Mouse (Mus musculus) cerebellum, adult 2 months (tissue): ENCODE measurements around the gene Lrrc45.

ENCODE experiments used
- CTCF ChIP-seq: fragments of 200-500 bp; IDR thresholded peaks from 2 replicates; pipeline ENCODE4 v1.5.1; 2011; ENCODE audit warnings: low read depth, mild to moderate bottlenecking, control low read depth, low read length, moderate library complexity, borderline replicate concordance; ENCODE audit not compliant: insufficient read depth
- POLR2A ChIP-seq: fragments of 200-500 bp; IDR thresholded peaks from 2 replicates; pipeline ENCODE4 v1.6.1; 2011; ENCODE audit warnings: low read length, control low read depth, borderline replicate concordance; ENCODE audit not compliant: insufficient read depth

DNA sequence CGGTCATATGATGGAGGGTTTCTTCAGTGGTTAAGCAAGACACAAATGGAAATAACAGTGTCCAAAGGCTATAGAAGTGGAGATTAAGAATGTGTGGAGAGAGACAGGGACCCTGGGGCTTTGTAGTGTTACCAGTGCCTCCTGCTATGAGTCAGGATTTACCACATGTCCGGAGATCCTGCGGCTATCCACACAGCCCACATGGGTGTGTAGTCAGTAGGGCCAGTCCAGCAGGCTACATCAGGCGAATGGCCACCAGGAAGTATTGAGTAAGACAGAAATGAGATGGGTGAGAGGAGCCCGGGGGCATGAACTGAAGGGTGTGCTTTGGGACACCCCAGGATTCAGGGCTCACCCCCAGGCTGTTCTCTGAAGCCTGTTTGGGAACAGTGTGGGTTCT is 31.0 kb upstream of the Lrrc45 start:
- TF ChIP-seq CTCF (no peak), POLR2A (no peak)
